Mouse (Mus musculus) CD4-positive, CD25-positive, alpha-beta regulatory T cell, adult 9 weeks (primary cell): ENCODE results near the gene Plekhg3. TPM values are rescaled to one million over a fixed set of nuclear protein-coding genes. Genes with fewer than 3 reads are reported as not detected.

Experiments
- polyA plus RNA-seq: library from polyadenylated mRNA; unstranded; fragments of 100-300 nt; shearing (Covaris generic); gene quantifications from one replicate; pipeline ENCODE4 v1.2.1, GENCODE M21; 2017

Plekhg3 gene
- polyA plus RNA-seq, result 1.1 TPM

GRCm38 (mm10) chr12:76530580-76531139 is at the start of gene Plekhg3:
Gene Plekhg3, plus strand, starts transcription at chr12:76530891.

Other genes starting within 250 kb of the Plekhg3 start
- gene Akap5, start 206.0 kb upstream of the Plekhg3 start, polyA plus RNA-seq, result 1.4 TPM
- gene Zbtb25, start 161.3 kb upstream of the Plekhg3 start, polyA plus RNA-seq, result 13.7 TPM
- 12.6 TPM for gene Zbtb1, start 160.6 kb upstream of the Plekhg3 start, polyA plus RNA-seq
- 2.6 TPM for gene Hspa2, start 126.7 kb upstream of the Plekhg3 start, polyA plus RNA-seq
- gene Ppp1r36, start 113.4 kb upstream of the Plekhg3 start, polyA plus RNA-seq, result not detected
- 0.46 TPM for gene Sptb, start 179.7 kb downstream of the Plekhg3 start, polyA plus RNA-seq
- gene Churc1, start 234.6 kb downstream of the Plekhg3 start, polyA plus RNA-seq, result 192 TPM
- 28.0 TPM for gene Fntb, start 234.7 kb downstream of the Plekhg3 start, polyA plus RNA-seq